Mouse (Mus musculus) gastrocnemius, adult 8-10 months (tissue): ENCODE results near the gene Serpine2. TPM values are rescaled to one million over a fixed set of nuclear protein-coding genes. Genes with fewer than 3 reads are reported as not detected.

ENCODE experiments used
- DNase-seq, 2 experiments: peaks; one replicate each; pipeline ENCODE4 v3.0.0; 2022; ENCODE audit warnings: low spot score in 2 of 2
- total RNA-seq, 4 experiments: library from RNA; stranded (reverse); gene quantifications; 2 replicates each; pipeline ENCODE4 v1.2.4; 2022

Serpine2 gene
- 10 to 100 TPM; 68.2 to 83.3 (median 76.2) TPM for total RNA-seq

- no peak for DNase-seq
These were observed at the start of gene Serpine2 for GRCm38 (mm10) chr1:79861130-79861942. Gene Serpine2 (minus strand): TSS chr1:79861180.

GRCm38 (mm10) chr1:79907811-79908210 is 46.8 kb upstream of the Serpine2 start:
- DNase-seq, result no peak

DNA sequence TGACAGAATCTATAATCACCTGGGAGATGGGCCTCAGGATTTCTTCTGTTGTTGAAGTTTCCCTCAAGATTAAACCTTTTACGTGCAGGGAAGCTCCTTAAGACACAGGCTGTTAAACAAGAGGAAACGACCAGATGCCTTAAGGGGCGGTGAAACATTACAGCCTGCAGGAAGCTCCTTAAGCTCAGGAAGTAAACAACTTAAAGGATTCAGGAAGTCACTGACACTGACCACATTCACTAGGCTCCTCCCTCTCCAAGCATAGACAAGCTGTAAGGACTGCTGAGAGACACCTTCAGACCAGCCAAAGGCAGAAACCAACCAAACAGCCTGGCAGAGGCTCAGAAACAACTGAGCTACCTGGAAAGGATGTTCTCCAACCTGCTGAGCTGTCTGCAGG is 44.3 kb upstream of the Serpine2 start:
- DNase-seq, result no peak

DNA sequence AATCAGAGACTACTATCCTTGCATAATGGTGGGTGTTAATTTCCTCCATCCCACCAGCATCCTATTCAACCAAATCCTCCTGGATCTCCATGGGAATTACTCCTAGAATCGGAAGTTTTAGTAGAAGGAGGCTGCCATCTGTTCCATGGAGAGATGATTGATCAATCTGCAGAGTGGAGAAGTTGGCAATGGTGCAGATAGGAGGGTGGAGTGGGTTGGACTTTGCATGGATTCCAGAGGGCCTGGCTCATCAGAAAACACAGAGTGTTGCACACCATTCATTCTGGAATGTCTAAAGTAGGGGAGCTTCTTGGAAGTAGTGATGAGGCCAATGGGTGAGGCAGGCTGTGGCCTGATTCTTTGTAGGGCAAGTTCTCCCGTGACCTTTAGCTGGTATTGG is 41.9 kb upstream of the Serpine2 start:
- no peak for DNase-seq

- no peak for DNase-seq
These were observed 21.7 kb upstream of the Serpine2 start for GRCm38 (mm10) chr1:79882648-79883047.

DNA sequence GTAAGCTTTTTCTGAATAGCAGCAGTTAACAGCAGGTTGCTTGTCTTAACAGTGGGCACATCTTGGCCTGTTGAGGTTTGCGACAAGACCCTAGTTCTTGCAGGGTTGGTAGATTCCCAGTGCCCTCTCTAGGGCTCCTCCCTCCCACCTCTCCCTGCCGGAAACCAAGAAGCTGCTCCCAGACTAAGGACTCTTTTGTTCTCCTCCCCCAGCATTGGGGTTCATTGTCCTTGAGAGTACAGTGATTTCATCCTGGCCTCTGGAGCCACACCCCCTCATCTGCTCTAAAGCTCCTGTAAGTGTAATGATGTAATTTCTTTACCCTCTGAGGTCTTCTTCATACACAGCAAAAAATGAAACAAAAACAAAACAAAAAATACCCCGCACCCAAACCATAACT is 13.8 kb upstream of the Serpine2 start:
- no peak for DNase-seq

GRCm38 (mm10) chr1:79860411-79861039 is 455 bp downstream of the Serpine2 start:
- DNase-seq, result no peak

GRCm38 (mm10) chr1:79859975-79860374 is 1.0 kb downstream of the Serpine2 start:
- DNase-seq, result no peak

DNA sequence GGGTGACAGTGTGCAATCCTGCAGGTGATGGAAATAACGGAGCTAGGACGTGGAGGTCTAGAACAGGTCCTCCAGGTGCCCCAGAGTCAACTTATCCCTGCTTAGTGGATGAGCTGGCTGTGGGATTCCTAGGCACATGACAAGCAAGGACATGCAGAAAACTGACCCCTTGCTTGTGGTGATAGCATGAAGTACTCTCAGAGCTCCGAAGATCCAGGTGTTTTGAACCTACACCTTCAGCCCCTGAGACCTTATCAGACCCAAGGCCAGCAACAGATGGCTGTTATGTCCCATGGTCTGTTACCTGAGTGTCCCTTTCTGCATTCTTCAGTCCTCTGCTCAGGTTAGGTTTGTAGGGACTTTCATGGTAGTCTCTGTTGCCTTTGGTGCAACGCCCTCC is 2.0 kb downstream of the Serpine2 start:
- no peak for DNase-seq

- DNase-seq, result peak in 1 of 2 experiments; percentile 22
These were observed 2.5 kb downstream of the Serpine2 start for GRCm38 (mm10) chr1:79858389-79858994.

- no peak for DNase-seq
These were observed 3.1 kb downstream of the Serpine2 start for GRCm38 (mm10) chr1:79857681-79858388.

GRCm38 (mm10) chr1:79856756-79857155 is 4.2 kb downstream of the Serpine2 start:
- DNase-seq, result no peak

DNA sequence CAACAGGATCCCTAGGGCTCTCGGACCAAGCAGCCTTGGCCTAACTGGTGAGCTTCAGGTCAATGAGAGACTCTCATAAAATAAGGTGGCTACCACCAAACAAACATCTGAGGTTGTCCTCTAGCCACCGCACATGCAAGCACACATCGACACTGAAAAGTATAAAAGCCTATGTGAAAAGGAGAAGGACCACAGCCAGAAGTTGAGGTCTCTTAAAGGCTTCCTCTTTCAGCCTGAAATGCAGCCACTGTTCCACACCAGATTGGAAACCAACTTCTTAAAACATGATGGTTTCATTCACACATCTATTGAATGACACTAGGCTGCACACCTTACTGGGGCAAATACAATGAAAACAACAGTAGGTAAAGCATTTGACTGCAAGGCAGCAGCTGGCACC is 7.5 kb downstream of the Serpine2 start:
- DNase-seq, result no peak

DNA sequence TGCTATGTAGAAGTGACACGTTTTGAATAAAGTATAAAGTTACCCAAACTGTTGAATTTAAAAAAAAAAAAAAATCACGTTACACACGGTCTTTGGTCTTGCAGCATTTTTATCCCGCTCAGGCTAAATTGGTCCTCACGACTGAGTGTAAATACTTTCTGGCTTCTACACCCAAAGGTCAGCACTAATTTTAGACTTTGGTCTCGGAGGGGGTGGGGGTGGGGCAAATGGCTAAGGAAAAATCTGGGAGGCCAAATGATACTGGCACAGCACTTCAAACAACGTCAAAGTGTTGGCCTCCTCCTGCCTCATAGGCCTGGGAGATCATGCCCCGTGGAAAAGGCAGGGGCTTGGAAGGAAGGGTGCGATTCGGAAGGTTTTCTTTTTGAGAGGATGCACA is 10.6 kb downstream of the Serpine2 start:
- DNase-seq, result peak; percentile 14 to 28

- DNase-seq, result no peak
These were observed 12.3 kb downstream of the Serpine2 start for GRCm38 (mm10) chr1:79848663-79849062.

- DNase-seq, result no peak
These were observed 14.1 kb downstream of the Serpine2 start for GRCm38 (mm10) chr1:79846891-79847290.

DNA sequence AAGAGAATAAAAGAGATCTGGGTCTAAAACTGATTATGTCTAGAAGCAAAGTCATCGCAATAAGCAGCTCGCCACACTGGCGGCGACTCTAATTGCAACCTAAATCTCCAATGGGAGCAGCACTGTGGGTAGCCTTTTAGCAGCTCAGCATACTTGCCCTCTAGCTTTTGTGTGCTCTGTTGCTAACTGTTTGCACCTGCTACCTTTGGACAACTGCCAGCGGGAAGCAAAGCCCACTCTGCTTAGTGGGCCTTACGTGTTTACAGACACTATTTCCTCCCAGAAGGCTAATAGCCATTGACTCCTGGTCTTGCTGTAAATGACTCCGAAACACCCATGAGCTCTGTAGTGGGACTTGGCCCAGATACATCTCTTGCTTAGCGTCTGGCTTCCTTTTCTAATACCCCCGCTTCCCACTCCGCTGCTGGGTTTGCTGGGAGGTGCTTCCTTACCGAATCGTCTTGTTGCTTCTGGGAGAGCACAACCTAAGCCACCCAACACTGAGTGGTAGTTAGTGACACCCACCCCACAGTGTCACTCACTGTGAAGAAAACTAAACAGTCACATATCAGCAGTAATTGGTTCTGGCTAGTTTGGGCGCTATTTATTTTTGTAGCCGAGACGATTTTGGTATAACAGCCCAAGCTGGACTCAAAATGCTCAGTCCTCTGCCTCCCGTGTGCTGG is 28.1 kb downstream of the Serpine2 start:
- DNase-seq, result no peak

GRCm38 (mm10) chr1:79823951-79824633 is 36.9 kb downstream of the Serpine2 start:
- DNase-seq, result no peak

GRCm38 (mm10) chr1:79822806-79823525 is 38.0 kb downstream of the Serpine2 start:
- peak; percentile 65 to 70 for DNase-seq

GRCm38 (mm10) chr1:79819296-79819879 is 41.6 kb downstream of the Serpine2 start:
- DNase-seq, result peak; percentile 22 to 31
